Mouse (Mus musculus): ENCODE results near the gene Kazn. TPM values are rescaled to one million over a fixed set of nuclear protein-coding genes. Genes with fewer than 3 reads are reported as not detected.

Gene Kazn
- polyA plus RNA-seq, 1 experiment from 2014 or later = 16.4 TPM

GRCm38 (mm10) chr4:142264335-142264734 is 25.1 kb upstream of the Kazn start:
- no peak overlapping the region for H3K4me2 ChIP-seq (replicated peaks)
- H3K36me3 ChIP-seq = no peaks in the 10 kb centered on the region
- no peak overlapping the region for H3K9ac ChIP-seq
- H3K27ac ChIP-seq (replicated peaks) = no peak overlapping the region
- no peak for ATAC-seq (ENCODE audit: insufficient number of reproducible peaks, low FRiP score, low TSS enrichment, low read depth)
- 72% methylated on average over 7 of the region's 7 CpGs for WGBS
- no peaks in the 10 kb centered on the region for H3K27me3 ChIP-seq
- H3K4me1 ChIP-seq = 0 out of 2 replicates have a peak, but pooled peaks cover 5% of the 10 kb centered on the region
- no peak overlapping the region for H3K4me3 ChIP-seq (replicated peaks)
- H3K9me3 ChIP-seq (replicated peaks) = peaks cover under 1% of the 10 kb centered on the region; the same call in 1 of the 2 replicates

- no peak overlapping the region for H3K9ac ChIP-seq
- H3K4me2 ChIP-seq (replicated peaks) = no peak overlapping the region
- ATAC-seq (ENCODE audit: insufficient number of reproducible peaks, low FRiP score, low TSS enrichment, low read depth) = no peak
- H3K4me1 ChIP-seq = 0 out of 2 replicates have a peak, but pooled peaks cover 5% of the 10 kb centered on the region
- H3K9me3 ChIP-seq (replicated peaks) = no peaks in the 10 kb centered on the region
- H3K36me3 ChIP-seq = no peaks in the 10 kb centered on the region
- H3K27me3 ChIP-seq = no peaks in the 10 kb centered on the region
- 40% methylated on average over 4 of the region's 4 CpGs for WGBS
- no peak overlapping the region for H3K4me3 ChIP-seq (replicated peaks)
- H3K27ac ChIP-seq (replicated peaks) = no peak overlapping the region
Observed at GRCm38 (mm10) chr4:142261725-142262124, 22.5 kb upstream of the Kazn start.

- Histone ChIP-seq H3K9ac (no peak overlapping the region), H3K4me1 (peaks cover 3% of the 10 kb centered on the region; the same call in 1 of the 2 replicates), H3K9me3 (replicated peaks) (no peaks in the 10 kb centered on the region), H3K36me3 (no peaks in the 10 kb centered on the region), H3K27ac (replicated peaks) (no peak overlapping the region), H3K4me3 (replicated peaks) (no peak overlapping the region), H3K4me2 (replicated peaks) (no peak overlapping the region), H3K27me3 (no peaks in the 10 kb centered on the region)
- no peak for ATAC-seq (ENCODE audit: insufficient number of reproducible peaks, low FRiP score, low TSS enrichment, low read depth)
- WGBS = 87% methylated on average over 10 of the region's 10 CpGs
Observed at GRCm38 (mm10) chr4:142258730-142259129, 19.5 kb upstream of the Kazn start.

GRCm38 (mm10) chr4:142254088-142254487 is 14.9 kb upstream of the Kazn start:
- no peaks in the 10 kb centered on the region for H3K27me3 ChIP-seq
- no peak overlapping the region for H3K4me3 ChIP-seq (replicated peaks)
- H3K9ac ChIP-seq = no peak overlapping the region
- H3K27ac ChIP-seq (replicated peaks) = no peak overlapping the region
- H3K4me1 ChIP-seq = peaks cover 18% of the 10 kb centered on the region
- H3K9me3 ChIP-seq (replicated peaks) = no peaks in the 10 kb centered on the region
- no peak overlapping the region for H3K4me2 ChIP-seq (replicated peaks)
- H3K36me3 ChIP-seq = no peaks in the 10 kb centered on the region
- no peak for ATAC-seq (ENCODE audit: insufficient number of reproducible peaks, low FRiP score, low TSS enrichment, low read depth)
- 76% methylated on average over 6 of the region's 6 CpGs for WGBS

GRCm38 (mm10) chr4:142251471-142252354 is 12.5 kb upstream of the Kazn start:
- H3K27me3 ChIP-seq = no peaks in the 10 kb centered on the region
- H3K36me3 ChIP-seq = no peaks in the 10 kb centered on the region
- H3K9me3 ChIP-seq (replicated peaks) = no peaks in the 10 kb centered on the region
- WGBS = 27% methylated on average over 12 of the region's 12 CpGs
- H3K4me1 ChIP-seq = peaks cover 18% of the 10 kb centered on the region
- H3K4me2 ChIP-seq (replicated peaks) = no peak overlapping the region
- no peak overlapping the region for H3K9ac ChIP-seq
- H3K27ac ChIP-seq (replicated peaks) = no peak overlapping the region
- no peak for ATAC-seq (ENCODE audit: insufficient number of reproducible peaks, low FRiP score, low TSS enrichment, low read depth)
- no peak overlapping the region for H3K4me3 ChIP-seq (replicated peaks)

GRCm38 (mm10) chr4:142250054-142250453 is 10.9 kb upstream of the Kazn start:
- Histone ChIP-seq H3K27ac (replicated peaks) (no peak overlapping the region), H3K4me2 (replicated peaks) (no peak overlapping the region), H3K9me3 (replicated peaks) (no peaks in the 10 kb centered on the region), H3K4me3 (replicated peaks) (no peak overlapping the region), H3K9ac (no peak overlapping the region), H3K27me3 (no peaks in the 10 kb centered on the region), H3K36me3 (no peaks in the 10 kb centered on the region), H3K4me1 (peaks cover 15% of the 10 kb centered on the region)
- no peak for ATAC-seq (ENCODE audit: insufficient number of reproducible peaks, low FRiP score, low TSS enrichment, low read depth)
- 89% methylated on average over 8 of the region's 8 CpGs for WGBS

- no peak for ATAC-seq (ENCODE audit: insufficient number of reproducible peaks, low FRiP score, low TSS enrichment, low read depth)
- 24% methylated on average over 9 of the region's 9 CpGs for WGBS
- Histone ChIP-seq H3K9ac (no peak overlapping the region), H3K36me3 (no peaks in the 10 kb centered on the region), H3K27ac (replicated peaks) (no peak overlapping the region), H3K4me2 (replicated peaks) (no peak overlapping the region), H3K27me3 (no peaks in the 10 kb centered on the region), H3K4me3 (replicated peaks) (no peak overlapping the region), H3K4me1 (peaks cover 15% of the 10 kb centered on the region), H3K9me3 (replicated peaks) (no peaks in the 10 kb centered on the region)
Observed at GRCm38 (mm10) chr4:142249401-142249800, 10.2 kb upstream of the Kazn start.

GRCm38 (mm10) chr4:142248426-142248825 is 9.2 kb upstream of the Kazn start:
- Histone ChIP-seq H3K4me1 (peaks cover 15% of the 10 kb centered on the region), H3K9me3 (replicated peaks) (no peaks in the 10 kb centered on the region), H3K27ac (replicated peaks) (no peak overlapping the region), H3K9ac (no peak overlapping the region), H3K27me3 (no peaks in the 10 kb centered on the region), H3K4me2 (replicated peaks) (no peak overlapping the region), H3K36me3 (no peaks in the 10 kb centered on the region), H3K4me3 (replicated peaks) (no peak overlapping the region)
- WGBS = 10% methylated on average over 5 of the region's 5 CpGs
- no peak for ATAC-seq (ENCODE audit: insufficient number of reproducible peaks, low FRiP score, low TSS enrichment, low read depth)

GRCm38 (mm10) chr4:142246698-142247097 is 7.5 kb upstream of the Kazn start:
- Histone ChIP-seq H3K9me3 (replicated peaks) (no peaks in the 10 kb centered on the region), H3K27me3 (no peaks in the 10 kb centered on the region), H3K9ac (no peak overlapping the region), H3K4me3 (replicated peaks) (no peak overlapping the region), H3K27ac (replicated peaks) (no peak overlapping the region), H3K36me3 (no peaks in the 10 kb centered on the region), H3K4me2 (replicated peaks) (no peak overlapping the region), H3K4me1 (peaks cover 13% of the 10 kb centered on the region)
- ATAC-seq (ENCODE audit: insufficient number of reproducible peaks, low FRiP score, low TSS enrichment, low read depth) = no peak
- 41% methylated on average over 5 of the region's 5 CpGs for WGBS

- no peaks in the 10 kb centered on the region for H3K9me3 ChIP-seq (replicated peaks)
- H3K4me3 ChIP-seq (replicated peaks) = no peak overlapping the region
- no peak overlapping the region for H3K9ac ChIP-seq
- H3K36me3 ChIP-seq = no peaks in the 10 kb centered on the region
- no peak overlapping the region for H3K4me2 ChIP-seq (replicated peaks)
- 91% methylated on average over 5 of the region's 5 CpGs for WGBS
- H3K27ac ChIP-seq (replicated peaks) = no peak overlapping the region
- peaks cover 15% of the 10 kb centered on the region for H3K4me1 ChIP-seq
- ATAC-seq (ENCODE audit: insufficient number of reproducible peaks, low FRiP score, low TSS enrichment, low read depth) = no peak
- no peaks in the 10 kb centered on the region for H3K27me3 ChIP-seq
Observed at GRCm38 (mm10) chr4:142244641-142245040, 5.4 kb upstream of the Kazn start.

GRCm38 (mm10) chr4:142242750-142243383 is 3.7 kb upstream of the Kazn start:
- no peak for ATAC-seq (ENCODE audit: insufficient number of reproducible peaks, low FRiP score, low TSS enrichment, low read depth)
- H3K4me3 ChIP-seq (replicated peaks) = no peak overlapping the region

More at GRCm38 (mm10) chr4:142242750-142243383, 3.7 kb upstream of the Kazn start:
- no peak overlapping the region for H3K4me2 ChIP-seq (replicated peaks)
- no peaks in the 10 kb centered on the region for H3K9me3 ChIP-seq (replicated peaks)
- no peak overlapping the region for H3K9ac ChIP-seq
- peaks cover 33% of the 10 kb centered on the region for H3K4me1 ChIP-seq
- no peaks in the 10 kb centered on the region for H3K36me3 ChIP-seq
- 86% methylated on average over 6 of the region's 6 CpGs for WGBS
- H3K27ac ChIP-seq (replicated peaks) = no peak overlapping the region
- H3K27me3 ChIP-seq = no peaks in the 10 kb centered on the region
